Mouse (Mus musculus): ENCODE data around the gene Pttg1ip. TPM values are rescaled to one million over a fixed set of nuclear protein-coding genes. Genes with fewer than 3 reads are reported as not detected.

The Pttg1ip gene
- polyA plus RNA-seq, 1 experiment from 2014 or later: 124 TPM

DNA sequence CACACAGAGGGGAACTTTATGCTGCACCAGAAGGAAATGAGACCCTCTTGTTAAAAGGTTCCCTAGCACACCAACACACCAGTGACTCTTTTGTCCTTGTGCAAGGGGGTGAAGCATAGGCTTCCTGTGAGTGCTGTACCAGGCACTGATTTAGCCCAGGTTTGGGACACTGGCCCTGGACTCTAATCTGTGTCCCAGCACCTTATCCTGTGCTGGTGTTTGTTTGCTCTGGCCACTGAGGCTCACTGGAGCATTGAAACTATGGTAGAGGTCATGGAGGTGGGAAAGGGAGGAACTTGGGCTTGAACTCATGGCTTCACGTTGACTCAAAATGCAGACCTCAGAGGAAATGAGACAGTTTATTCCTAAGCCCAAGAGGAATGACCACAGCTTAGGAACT lies 8.4 kb upstream of the Pttg1ip start:
- Histone ChIP-seq H3K36me3 (no peaks in the 10 kb centered on the region), H3K4me2 (replicated peaks) (no peak overlapping the region), H3K4me3 (no peak overlapping the region), H3K9me3 (no peaks in the 10 kb centered on the region), H3K27ac (no peak overlapping the region), H3K9ac (no peak overlapping the region), H3K4me1 (0 out of 2 replicates have a peak, but pooled peaks cover 3% of the 10 kb centered on the region), H3K27me3 (no peaks in the 10 kb centered on the region; the same call in 1 of the 2 replicates)
- WGBS: 88% methylated on average over 1 of the region's 1 CpGs
- no peak for ATAC-seq (ENCODE audit: low FRiP score, low read depth)

- Histone ChIP-seq H3K27ac (no peak overlapping the region), H3K4me2 (replicated peaks) (peak overlapping the region; percentile 93), H3K9ac (no peak overlapping the region), H3K9me3 (no peaks in the 10 kb centered on the region), H3K27me3 (no peaks in the 10 kb centered on the region), H3K4me3 (no peak overlapping the region), H3K36me3 (no peaks in the 10 kb centered on the region), H3K4me1 (peaks cover 22% of the 10 kb centered on the region)
- WGBS: 51% methylated on average over 10 of the region's 10 CpGs
- no peak for ATAC-seq (ENCODE audit: low FRiP score, low read depth)
Observed at GRCm38 (mm10) chr10:77580027-77580920, 1.2 kb upstream of the Pttg1ip start.

GRCm38 (mm10) chr10:77581023-77581407 lies 505 bp upstream of the Pttg1ip start:
- H3K27me3 ChIP-seq: no peaks in the 10 kb centered on the region
- H3K4me3 ChIP-seq: peak overlapping the region; percentile 67
- H3K9me3 ChIP-seq: no peaks in the 10 kb centered on the region
- H3K4me1 ChIP-seq: peaks cover 22% of the 10 kb centered on the region
- ATAC-seq (ENCODE audit: low FRiP score, low read depth): peak; percentile 2; the same call in 1 of the 2 replicates
- H3K27ac ChIP-seq: peak overlapping the region; percentile 77
- 0 out of 2 replicates have a peak, but pooled peaks cover 3% of the 10 kb centered on the region for H3K36me3 ChIP-seq
- H3K4me2 ChIP-seq (replicated peaks): peak overlapping the region; percentile 93
- 12% methylated on average over 8 of the region's 8 CpGs for WGBS
- H3K9ac ChIP-seq: peak overlapping the region; percentile 72

DNA sequence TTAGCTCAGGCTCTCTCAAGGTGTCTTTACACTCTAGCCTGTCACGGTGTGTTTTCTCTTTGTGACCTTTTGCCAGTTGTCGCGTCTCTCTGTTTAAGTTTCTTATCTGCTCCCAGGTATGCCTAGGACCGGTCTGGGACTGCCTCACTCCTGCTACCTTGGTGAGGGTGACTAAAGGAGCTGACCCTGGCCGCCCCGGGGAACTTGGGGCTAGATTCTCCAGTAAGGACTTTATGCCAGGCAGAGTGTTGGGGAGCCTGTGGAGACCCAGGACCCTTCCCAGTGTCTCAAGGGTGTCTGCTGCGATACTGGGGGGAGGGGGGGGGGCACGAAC lies 732 bp downstream of the Pttg1ip start:
- ATAC-seq (ENCODE audit: low FRiP score, low read depth): no peak
- Histone ChIP-seq H3K9me3 (no peaks in the 10 kb centered on the region), H3K4me1 (peaks cover 22% of the 10 kb centered on the region), H3K4me3 (peak overlapping the region; percentile 67), H3K36me3 (peaks cover 13% of the 10 kb centered on the region), H3K27me3 (no peaks in the 10 kb centered on the region), H3K4me2 (replicated peaks) (peak overlapping the region; percentile 93), H3K27ac (peak overlapping the region; percentile 85; the same call in 1 of the 2 replicates), H3K9ac (peak overlapping the region; percentile 82)
- 9% methylated on average over 8 of the region's 8 CpGs for WGBS

DNA sequence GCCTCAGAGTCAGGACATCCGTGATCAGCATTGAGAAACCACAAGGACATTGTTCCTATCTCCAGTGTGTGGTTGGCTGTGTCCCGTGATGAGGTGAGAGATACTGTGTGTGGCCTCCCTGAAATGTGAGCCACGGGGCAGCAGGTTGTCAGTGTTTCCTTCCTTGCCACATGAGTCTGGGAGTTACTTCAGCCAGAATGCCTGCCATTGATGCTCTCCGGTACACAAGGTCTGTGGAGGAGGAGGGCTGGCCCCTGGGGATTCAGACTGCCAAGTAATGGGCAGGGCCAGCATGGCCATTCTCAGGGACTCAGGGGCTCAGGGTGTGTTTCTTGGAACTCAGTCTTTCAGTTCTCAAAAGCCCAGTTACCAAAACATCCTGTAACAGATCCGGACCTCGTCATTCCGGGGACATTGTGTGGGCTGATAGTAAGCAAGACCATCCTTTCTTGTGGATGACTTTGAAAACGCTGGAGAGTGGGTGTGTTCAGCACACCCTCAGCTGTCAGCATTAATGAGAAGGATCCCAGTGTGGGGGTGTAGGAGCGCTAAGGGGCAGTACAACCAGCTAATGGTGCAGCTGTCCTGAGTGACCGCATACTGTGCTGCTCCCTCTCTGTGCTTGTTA lies 2.4 kb downstream of the Pttg1ip start:
- H3K9me3 ChIP-seq: no peaks in the 10 kb centered on the region
- ATAC-seq (ENCODE audit: low FRiP score, low read depth): no peak
- peaks cover 29% of the 10 kb centered on the region for H3K36me3 ChIP-seq
- peaks cover 22% of the 10 kb centered on the region for H3K4me1 ChIP-seq
- H3K4me2 ChIP-seq (replicated peaks): 0 out of 2 replicates have a peak overlapping the region, but pooled peaks have one; percentile 7
- no peak overlapping the region for H3K9ac ChIP-seq
- H3K27ac ChIP-seq: no peak overlapping the region
- WGBS: 79% methylated on average over 10 of the region's 10 CpGs
- H3K4me3 ChIP-seq: no peak overlapping the region
- H3K27me3 ChIP-seq: no peaks in the 10 kb centered on the region

DNA sequence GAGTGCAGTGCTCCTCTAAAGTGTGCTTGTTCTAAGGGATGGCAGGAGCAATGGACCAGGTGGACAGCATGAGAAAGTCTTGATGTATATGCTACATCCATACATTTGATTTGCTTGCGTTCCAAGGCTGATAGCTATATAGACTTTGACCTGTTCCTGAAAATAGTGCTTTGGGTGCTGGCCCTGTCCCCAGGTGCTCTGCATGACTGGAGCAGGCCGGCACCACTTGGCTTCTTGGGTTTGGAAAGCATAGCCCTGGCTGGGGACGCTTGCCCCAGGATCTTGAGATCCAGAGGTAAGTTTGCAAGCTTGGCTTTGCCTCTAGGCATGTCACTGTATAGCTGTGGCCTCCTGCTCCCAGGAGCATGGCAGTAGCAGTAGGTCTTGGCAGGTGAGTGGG lies 5.1 kb downstream of the Pttg1ip start:
- no peak overlapping the region for H3K27ac ChIP-seq
- H3K4me2 ChIP-seq (replicated peaks): no peak overlapping the region
- H3K4me3 ChIP-seq: no peak overlapping the region
- H3K9ac ChIP-seq: no peak overlapping the region
- ATAC-seq (ENCODE audit: low FRiP score, low read depth): no peak
- peaks cover 19% of the 10 kb centered on the region for H3K4me1 ChIP-seq
- 92% methylated on average over 3 of the region's 3 CpGs for WGBS
- no peaks in the 10 kb centered on the region for H3K9me3 ChIP-seq
- H3K27me3 ChIP-seq: no peaks in the 10 kb centered on the region
- peaks cover 54% of the 10 kb centered on the region for H3K36me3 ChIP-seq

- 96% methylated on average over 6 of the region's 6 CpGs for WGBS
- H3K36me3 ChIP-seq: peaks cover 60% of the 10 kb centered on the region
- no peak for ATAC-seq (ENCODE audit: low FRiP score, low read depth)
Observed at GRCm38 (mm10) chr10:77587091-77587775, 5.7 kb downstream of the Pttg1ip start.

GRCm38 (mm10) chr10:77588036-77588435 lies 6.5 kb downstream of the Pttg1ip start:
- Histone ChIP-seq H3K4me3 (no peak overlapping the region), H3K4me2 (replicated peaks) (no peak overlapping the region), H3K9ac (no peak overlapping the region; the same call in 1 of the 2 replicates), H3K36me3 (peaks cover 68% of the 10 kb centered on the region), H3K4me1 (peaks cover 9% of the 10 kb centered on the region), H3K27ac (no peak overlapping the region), H3K27me3 (no peaks in the 10 kb centered on the region), H3K9me3 (no peaks in the 10 kb centered on the region)
- no peak for ATAC-seq (ENCODE audit: low FRiP score, low read depth)
- 83% methylated on average over 2 of the region's 2 CpGs for WGBS

More at GRCm38 (mm10) chr10:77587091-77587775, 5.7 kb downstream of the Pttg1ip start:
- H3K27ac ChIP-seq: no peak overlapping the region
- H3K4me3 ChIP-seq: no peak overlapping the region
- peaks cover 17% of the 10 kb centered on the region for H3K4me1 ChIP-seq
- no peaks in the 10 kb centered on the region for H3K27me3 ChIP-seq
- H3K9me3 ChIP-seq: no peaks in the 10 kb centered on the region
- no peak overlapping the region for H3K4me2 ChIP-seq (replicated peaks)
- no peak overlapping the region for H3K9ac ChIP-seq

DNA sequence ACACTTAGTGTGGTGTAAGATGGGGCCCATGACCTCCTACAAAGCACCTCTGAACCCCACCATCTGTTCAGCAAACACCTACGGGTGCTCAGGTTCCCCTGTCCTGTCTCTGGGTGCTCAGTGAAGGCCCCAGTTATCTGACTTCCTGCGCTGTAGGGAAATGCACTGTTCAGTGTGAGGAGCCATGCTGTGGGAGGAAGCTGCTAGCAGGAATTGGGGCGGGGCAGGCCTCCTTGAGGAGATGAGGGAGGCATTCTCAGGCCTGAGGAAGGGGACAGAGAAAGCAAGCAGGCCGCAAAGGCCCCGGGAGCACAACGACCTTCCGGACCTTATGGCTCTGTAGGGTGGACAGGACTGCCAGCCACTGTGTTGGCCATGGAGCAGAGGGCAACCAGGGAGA lies 7.6 kb downstream of the Pttg1ip start:
- Histone ChIP-seq H3K36me3 (peaks cover 79% of the 10 kb centered on the region), H3K27ac (no peak overlapping the region), H3K27me3 (no peaks in the 10 kb centered on the region), H3K9me3 (no peaks in the 10 kb centered on the region), H3K4me1 (no peaks in the 10 kb centered on the region; the same call in 1 of the 2 replicates), H3K4me2 (replicated peaks) (no peak overlapping the region), H3K4me3 (no peak overlapping the region), H3K9ac (no peak overlapping the region)
- no peak for ATAC-seq (ENCODE audit: low FRiP score, low read depth)
- WGBS: 79% methylated on average over 7 of the region's 7 CpGs

GRCm38 (mm10) chr10:77589749-77590148 lies 8.2 kb downstream of the Pttg1ip start:
- Histone ChIP-seq H3K4me3 (no peak overlapping the region), H3K36me3 (peaks cover 86% of the 10 kb centered on the region), H3K27ac (no peak overlapping the region), H3K4me1 (no peaks in the 10 kb centered on the region; the same call in 1 of the 2 replicates), H3K9ac (no peak overlapping the region), H3K27me3 (no peaks in the 10 kb centered on the region), H3K9me3 (no peaks in the 10 kb centered on the region), H3K4me2 (replicated peaks) (no peak overlapping the region)
- 77% methylated on average over 8 of the region's 8 CpGs for WGBS
- ATAC-seq (ENCODE audit: low FRiP score, low read depth): no peak

- peak; percentile 48; the same call in 1 of the 2 replicates for ATAC-seq (ENCODE audit: low FRiP score, low read depth)
- no peak overlapping the region for H3K27ac ChIP-seq
- H3K4me3 ChIP-seq: no peak overlapping the region
- no peaks in the 10 kb centered on the region for H3K27me3 ChIP-seq
- H3K36me3 ChIP-seq: peaks cover 95% of the 10 kb centered on the region
- H3K4me1 ChIP-seq: no peaks in the 10 kb centered on the region; the same call in 1 of the 2 replicates
- no peak overlapping the region for H3K9ac ChIP-seq
- no peak overlapping the region for H3K4me2 ChIP-seq (replicated peaks)
- H3K9me3 ChIP-seq: no peaks in the 10 kb centered on the region
- WGBS: 45% methylated on average over 6 of the region's 6 CpGs
Observed at GRCm38 (mm10) chr10:77590812-77591211, 9.3 kb downstream of the Pttg1ip start.

- Histone ChIP-seq H3K27ac (no peak overlapping the region), H3K36me3 (peaks cover 97% of the 10 kb centered on the region), H3K4me3 (no peak overlapping the region), H3K27me3 (no peaks in the 10 kb centered on the region), H3K4me2 (replicated peaks) (no peak overlapping the region), H3K4me1 (no peaks in the 10 kb centered on the region; the same call in 1 of the 2 replicates), H3K9me3 (no peaks in the 10 kb centered on the region), H3K9ac (no peak overlapping the region)
- WGBS: 59% methylated on average over 6 of the region's 6 CpGs
- no peak for ATAC-seq (ENCODE audit: low FRiP score, low read depth)
Observed at GRCm38 (mm10) chr10:77591546-77591945, 10.0 kb downstream of the Pttg1ip start.

All from limb, embryonic 13.5 days (tissue).